Mouse (Mus musculus): Measurements from ENCODE around the gene Mtmr11.

The Mtmr11 gene

GRCm38 (mm10) chr3:96161869-96162840, at the start of gene Mtmr11:
Mtmr11 (plus strand) TSS chr3:96162004.
- no peak for DNase-seq (ENCODE audit: low spot score in 2 of 2)

- DNase-seq (ENCODE audit: low spot score in 2 of 2): no peak
Measured at GRCm38 (mm10) chr3:96113251-96113650, 48.6 kb upstream of the Mtmr11 start.

GRCm38 (mm10) chr3:96118142-96118541, 43.7 kb upstream of the Mtmr11 start:
- no peak for DNase-seq (ENCODE audit: low spot score in 2 of 2)

GRCm38 (mm10) chr3:96118702-96119101, 43.1 kb upstream of the Mtmr11 start:
- DNase-seq (ENCODE audit: low spot score in 2 of 2): no peak

- no peak for DNase-seq (ENCODE audit: low spot score in 2 of 2)
Measured at GRCm38 (mm10) chr3:96124235-96124634, 37.6 kb upstream of the Mtmr11 start.

- DNase-seq (ENCODE audit: low spot score in 2 of 2): no peak
Measured at GRCm38 (mm10) chr3:96128128-96128527, 33.7 kb upstream of the Mtmr11 start.

- DNase-seq (ENCODE audit: low spot score in 2 of 2): no peak
Measured at GRCm38 (mm10) chr3:96132478-96132877, 29.3 kb upstream of the Mtmr11 start.

- DNase-seq (ENCODE audit: low spot score in 2 of 2): no peak
Measured at GRCm38 (mm10) chr3:96133327-96133905, 28.4 kb upstream of the Mtmr11 start.

- no peak for DNase-seq (ENCODE audit: low spot score in 2 of 2)
Measured at GRCm38 (mm10) chr3:96135011-96135410, 26.8 kb upstream of the Mtmr11 start.

GRCm38 (mm10) chr3:96147950-96148349, 13.9 kb upstream of the Mtmr11 start:
- peak in 1 of 2 experiments; percentile 39 for DNase-seq (ENCODE audit: low spot score in 2 of 2)

- DNase-seq (ENCODE audit: low spot score in 2 of 2): no peak
Measured at GRCm38 (mm10) chr3:96151836-96152235, 10.0 kb upstream of the Mtmr11 start.

- DNase-seq (ENCODE audit: low spot score in 2 of 2): no peak
Measured at GRCm38 (mm10) chr3:96152611-96153010, 9.2 kb upstream of the Mtmr11 start.

- DNase-seq (ENCODE audit: low spot score in 2 of 2): no peak
Measured at GRCm38 (mm10) chr3:96155501-96155900, 6.3 kb upstream of the Mtmr11 start.

GRCm38 (mm10) chr3:96159820-96160219, 2.0 kb upstream of the Mtmr11 start:
- DNase-seq (ENCODE audit: low spot score in 2 of 2): no peak

- no peak for DNase-seq (ENCODE audit: low spot score in 2 of 2)
Measured at GRCm38 (mm10) chr3:96160222-96160802, 1.5 kb upstream of the Mtmr11 start.

- peak; percentile 36 to 49 for DNase-seq (ENCODE audit: low spot score in 2 of 2)
Measured at GRCm38 (mm10) chr3:96160803-96161516, 844 bp upstream of the Mtmr11 start.

- no peak for DNase-seq (ENCODE audit: low spot score in 2 of 2)
Measured at GRCm38 (mm10) chr3:96163040-96163439, 1.2 kb downstream of the Mtmr11 start.

GRCm38 (mm10) chr3:96168466-96169158, 6.8 kb downstream of the Mtmr11 start:
- no peak for DNase-seq (ENCODE audit: low spot score in 2 of 2)

- DNase-seq (ENCODE audit: low spot score in 2 of 2): no peak
Measured at GRCm38 (mm10) chr3:96170276-96170675, 8.5 kb downstream of the Mtmr11 start.

- DNase-seq (ENCODE audit: low spot score in 2 of 2): no peak
Measured at GRCm38 (mm10) chr3:96170976-96171545, 9.3 kb downstream of the Mtmr11 start.

GRCm38 (mm10) chr3:96171583-96172196, 9.9 kb downstream of the Mtmr11 start:
- DNase-seq (ENCODE audit: low spot score in 2 of 2): no peak
